Mouse (Mus musculus) heart, embryonic 11.5 days (tissue): ENCODE results near the gene Tma7. TPM values are rescaled to one million over a fixed set of nuclear protein-coding genes. Genes with fewer than 3 reads are reported as not detected.

ENCODE experiments used
- ATAC-seq: fragments of 200-750 bp; cut with Nextera tagmentation; replicated peaks from 2 replicates; pipeline ENCODE4 v1.8.0; 2017; ENCODE audit warnings: moderate library complexity; ENCODE audit not compliant: insufficient number of reproducible peaks, low FRiP score, low TSS enrichment
- H3K27ac ChIP-seq: fragments of 300-500 bp; sonication (generic); 2 replicates; pipeline ENCODE4 v1.5.1; 2014; ENCODE audit warnings: mild to moderate bottlenecking, low read depth, low read length
- H3K27me3 ChIP-seq: fragments of 300-500 bp; sonication (generic); 2 replicates; pipeline ENCODE4 v1.6.1; 2014; ENCODE audit warnings: mild to moderate bottlenecking, low read length, mixed read lengths; ENCODE audit not compliant: control insufficient read depth, insufficient read depth
- H3K36me3 ChIP-seq: fragments of 300-500 bp; sonication (generic); 2 replicates; pipeline ENCODE4 v1.6.1; 2014; ENCODE audit warnings: mild to moderate bottlenecking, low read length, moderate library complexity, mixed read lengths; ENCODE audit not compliant: control insufficient read depth, insufficient read depth
- H3K4me1 ChIP-seq: fragments of 300-500 bp; sonication (generic); 2 replicates; pipeline ENCODE4 v1.6.1; 2014; ENCODE audit warnings: low read length; ENCODE audit not compliant: control insufficient read depth, insufficient read depth
- H3K4me2 ChIP-seq: fragments of 300-500 bp; sonication (generic); 2 replicates; pipeline ENCODE4 v1.6.1; 2014; ENCODE audit warnings: mild to moderate bottlenecking, moderate library complexity
- H3K4me3 ChIP-seq: fragments of 300-500 bp; sonication (generic); 2 replicates; pipeline ENCODE4 v1.5.1; 2014; ENCODE audit warnings: low read depth, low read length
- H3K9ac ChIP-seq: fragments of 300-500 bp; sonication (generic); 2 replicates; pipeline ENCODE4 v1.6.1; 2014; ENCODE audit warnings: mild to moderate bottlenecking, low read depth, low read length, moderate library complexity
- H3K9me3 ChIP-seq: fragments of 300-500 bp; sonication (generic); replicated peaks from 2 replicates; pipeline ENCODE4 v1.6.1; 2016; ENCODE audit warnings: low read length; ENCODE audit not compliant: control insufficient read depth
- WGBS: fragments of 180-500 bp; shearing (Covaris S2); extraction: QIAGEN DNeasy Blood & Tissue Kit; methylation state at CpG from one replicate; pipeline ENCODE4 v1.1.7; 2014; ENCODE audit not compliant: insufficient replicate concordance; 5-methylcytosine and 5-hydroxymethylcytosine counted together
- polyA plus RNA-seq: library from polyadenylated mRNA; unstranded; fragments of >200 nt; fragmentation: Nextera tagmentation; extraction: Ambion mirVana; gene quantifications from 2 replicates; pipeline ENCODE4 v1.2.1, GENCODE M21; 2014

The Tma7 gene
- polyA plus RNA-seq, 1 experiment from 2014 or later = 790 TPM

- no peaks in the 10 kb centered on the region for H3K9me3 ChIP-seq
- no peak overlapping the region for H3K27ac ChIP-seq
- no peak overlapping the region for H3K9ac ChIP-seq
- no peak overlapping the region for H3K4me3 ChIP-seq
- H3K36me3 ChIP-seq = peaks cover 9% of the 10 kb centered on the region; the same call in 1 of the 2 replicates
- no peak for ATAC-seq
- no peaks in the 10 kb centered on the region for H3K27me3 ChIP-seq
- H3K4me2 ChIP-seq = no peak overlapping the region
- 80% methylated on average over 10 of the region's 10 CpGs for WGBS
- peaks cover 8% of the 10 kb centered on the region for H3K4me1 ChIP-seq
Measured at GRCm38 (mm10) chr9:109051651-109052489, 30.5 kb downstream of the Tma7 start.

- H3K4me1 ChIP-seq = peaks cover 8% of the 10 kb centered on the region
- H3K27ac ChIP-seq = no peak overlapping the region
- 87% methylated on average over 13 of the region's 13 CpGs for WGBS
- peaks cover 3% of the 10 kb centered on the region; the same call in 1 of the 2 replicates for H3K36me3 ChIP-seq
- H3K4me2 ChIP-seq = no peak overlapping the region
- ATAC-seq = no peak
- no peak overlapping the region for H3K4me3 ChIP-seq
- no peak overlapping the region for H3K9ac ChIP-seq
- no peaks in the 10 kb centered on the region for H3K9me3 ChIP-seq
- no peaks in the 10 kb centered on the region for H3K27me3 ChIP-seq
Measured at GRCm38 (mm10) chr9:109051011-109051501, 31.3 kb downstream of the Tma7 start.

- no peak overlapping the region for H3K27ac ChIP-seq
- H3K4me1 ChIP-seq = peaks cover 8% of the 10 kb centered on the region
- no peaks in the 10 kb centered on the region for H3K9me3 ChIP-seq
- 75% methylated on average over 3 of the region's 3 CpGs for WGBS
- no peak overlapping the region for H3K4me2 ChIP-seq
- peaks cover 3% of the 10 kb centered on the region; the same call in 1 of the 2 replicates for H3K36me3 ChIP-seq
- H3K4me3 ChIP-seq = no peak overlapping the region
- H3K9ac ChIP-seq = no peak overlapping the region
- H3K27me3 ChIP-seq = no peaks in the 10 kb centered on the region
- no peak for ATAC-seq
Measured at GRCm38 (mm10) chr9:109050674-109050997, 31.8 kb downstream of the Tma7 start.

GRCm38 (mm10) chr9:109049996-109050673 is 32.3 kb downstream of the Tma7 start:
- Histone ChIP-seq H3K27me3 (no peaks in the 10 kb centered on the region), H3K9me3 (no peaks in the 10 kb centered on the region), H3K4me2 (no peak overlapping the region), H3K4me3 (no peak overlapping the region), H3K36me3 (peaks cover 3% of the 10 kb centered on the region; the same call in 1 of the 2 replicates), H3K4me1 (peaks cover 4% of the 10 kb centered on the region), H3K9ac (no peak overlapping the region), H3K27ac (no peak overlapping the region)
- WGBS = 75% methylated on average over 9 of the region's 9 CpGs
- no peak for ATAC-seq

GRCm38 (mm10) chr9:109049316-109049715 is 33.1 kb downstream of the Tma7 start:
- Histone ChIP-seq H3K9ac (no peak overlapping the region), H3K4me3 (no peak overlapping the region), H3K9me3 (no peaks in the 10 kb centered on the region), H3K4me2 (no peak overlapping the region), H3K27ac (no peak overlapping the region), H3K36me3 (peaks cover 3% of the 10 kb centered on the region; the same call in 1 of the 2 replicates), H3K4me1 (0 out of 2 replicates have a peak, but pooled peaks cover 1% of the 10 kb centered on the region), H3K27me3 (no peaks in the 10 kb centered on the region)
- 80% methylated on average over 7 of the region's 7 CpGs for WGBS
- ATAC-seq = no peak

GRCm38 (mm10) chr9:109046306-109046705 is 36.1 kb downstream of the Tma7 start:
- no peaks in the 10 kb centered on the region for H3K27me3 ChIP-seq
- H3K9me3 ChIP-seq = no peaks in the 10 kb centered on the region
- H3K4me2 ChIP-seq = no peak overlapping the region
- H3K9ac ChIP-seq = no peak overlapping the region
- no peak overlapping the region for H3K4me3 ChIP-seq
- peaks cover 2% of the 10 kb centered on the region; the same call in 1 of the 2 replicates for H3K4me1 ChIP-seq
- ATAC-seq = no peak
- H3K36me3 ChIP-seq = peaks cover 3% of the 10 kb centered on the region; the same call in 1 of the 2 replicates
- 36% methylated on average over 5 of the region's 5 CpGs for WGBS
- no peak overlapping the region for H3K27ac ChIP-seq

- Histone ChIP-seq H3K27me3 (no peaks in the 10 kb centered on the region), H3K9ac (peak overlapping the region; percentile 16; the same call in 1 of the 2 replicates), H3K4me1 (peaks cover 29% of the 10 kb centered on the region), H3K36me3 (no peaks in the 10 kb centered on the region), H3K9me3 (no peaks in the 10 kb centered on the region), H3K27ac (peak overlapping the region; percentile 22; the same call in 1 of the 2 replicates), H3K4me3 (no peak overlapping the region), H3K4me2 (peak overlapping the region; percentile 39)
- ATAC-seq = no peak
- WGBS = 62% methylated on average over 7 of the region's 7 CpGs
Measured at GRCm38 (mm10) chr9:109041351-109041750, 41.0 kb downstream of the Tma7 start.

- Histone ChIP-seq H3K4me3 (no peak overlapping the region), H3K4me1 (peaks cover 29% of the 10 kb centered on the region), H3K36me3 (no peaks in the 10 kb centered on the region), H3K27ac (0 out of 2 replicates have a peak overlapping the region, but pooled peaks have one; percentile 22), H3K27me3 (no peaks in the 10 kb centered on the region), H3K4me2 (peak overlapping the region; percentile 39), H3K9me3 (no peaks in the 10 kb centered on the region), H3K9ac (peak overlapping the region; percentile 22; the same call in 1 of the 2 replicates)
- ATAC-seq = peak; percentile 33; the same call in 1 of the 2 replicates
- WGBS = 34% methylated on average over 6 of the region's 6 CpGs
Measured at GRCm38 (mm10) chr9:109040906-109041305, 41.5 kb downstream of the Tma7 start.
